Mouse (Mus musculus) left cerebral cortex, adult 2 months (tissue): ENCODE results near the gene Fbln5. TPM values are rescaled to one million over a fixed set of nuclear protein-coding genes. Genes with fewer than 3 reads are reported as not detected.

Source experiments
- DNase-seq, 2 experiments: peaks; one replicate each; pipeline ENCODE4 v3.0.0; 2021 to 2022; ENCODE audit warnings: low spot score in 2 of 2, mixed read lengths in 1 of 2; ENCODE audit errors: extremely low spot score in 1 of 2
- H3K27ac ChIP-seq: fragments of 200-600 bp; 2 replicates; pipeline ENCODE4 v1.8.1; 2022
- H3K4me3 ChIP-seq: fragments of 200-600 bp; 2 replicates; pipeline ENCODE4 v1.8.1; 2022
- CTCF ChIP-seq: fragments of 200-600 bp; IDR thresholded peaks from 2 replicates; pipeline ENCODE4 v1.8.1; 2022; ENCODE audit warnings: antibody characterized with exemption, mild to moderate bottlenecking, moderate library complexity
- intact Hi-C: fragments of 180-260 bp; cut with DNase I; formaldehyde crosslinking; loops from one replicate; pipeline ENCODE4 v1.15.1; 2025
- total RNA-seq, 2 experiments: library from RNA; stranded (reverse); gene quantifications; 2 replicates each; pipeline ENCODE4 v1.2.3; 2021

Gene Fbln5
- total RNA-seq, 2 experiments from 2014 or later = 4.7 to 6.5 TPM

- TF ChIP-seq CTCF = no peak
- intact Hi-C loops = no loop called here
- no peak for DNase-seq
- no peak overlapping the region for H3K27ac ChIP-seq
- no peak overlapping the region for H3K4me3 ChIP-seq
Measured at GRCm38 (mm10) chr12:101740045-101740444, 78.8 kb downstream of the Fbln5 start.

GRCm38 (mm10) chr12:101718755-101719150 lies 100.1 kb downstream of the Fbln5 start:
- Histone ChIP-seq H3K4me3 (peak overlapping the region; percentile 59; the same call in 1 of the 2 replicates), H3K27ac (no peak overlapping the region)
- DNase-seq = no peak
- no peak for TF ChIP-seq CTCF
- intact Hi-C loops = no loop called here

GRCm38 (mm10) chr12:101718054-101718754 lies 100.7 kb downstream of the Fbln5 start, which contains the start of gene Tc2n:
Gene Tc2n (minus strand): TSS chr12:101718523.
- no peak for TF ChIP-seq CTCF
- peak within 1 kb of the TSS; percentile 59 for H3K4me3 ChIP-seq
- peak; percentile 13 to 21 for DNase-seq
- H3K27ac ChIP-seq = no peak within 1 kb of the TSS
- intact Hi-C loops = no loop called here

- TF ChIP-seq CTCF = no peak
- Histone ChIP-seq H3K27ac (no peak overlapping the region), H3K4me3 (no peak overlapping the region)
- no peak for DNase-seq
- intact Hi-C loops = no loop called here
Measured at GRCm38 (mm10) chr12:101699176-101699575, 119.7 kb downstream of the Fbln5 start.

Other genes with a start within 250 kb of the Fbln5 start
- under 1 TPM; 0.19 to 0.23 TPM for gene Tc2n, start 100.5 kb downstream of the Fbln5 start, total RNA-seq
- gene Trip11, start 94.2 kb upstream of the Fbln5 start, total RNA-seq = 10 to 100 TPM; 30.7 to 30.8 TPM
- 10 to 100 TPM; 21.9 to 22.1 TPM for gene Atxn3, start 139.2 kb upstream of the Fbln5 start, total RNA-seq
- gene Cpsf2, start 156.9 kb upstream of the Fbln5 start, total RNA-seq = 10 to 100 TPM; 24.6 to 27.6 TPM